Mouse (Mus musculus) left cerebral cortex, adult 11 months (tissue): ENCODE results near the gene Chd1l.

Source experiments
- DNase-seq: peaks from one replicate; pipeline ENCODE4 v3.0.0; 2022; ENCODE audit warnings: low spot score

The Chd1l gene

DNA sequence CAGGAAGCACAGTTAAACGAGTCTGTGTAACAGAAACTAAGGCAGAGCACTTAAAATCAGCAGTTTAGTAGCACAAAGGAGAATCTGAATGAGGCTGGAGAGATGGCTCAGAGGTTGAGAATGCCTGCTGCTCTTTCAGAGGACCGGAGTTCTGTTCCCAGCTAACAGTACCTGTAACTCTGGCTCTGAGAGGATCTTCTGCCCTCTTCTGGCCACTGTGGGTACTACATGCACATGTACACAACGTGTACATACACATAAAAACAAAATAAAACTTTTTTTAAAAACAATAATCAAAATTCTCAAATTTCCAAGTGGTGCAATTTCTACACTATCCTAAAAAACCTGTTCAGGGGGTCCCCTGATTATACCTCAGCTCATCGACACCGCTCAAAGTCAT, 85.2 kb downstream of the Chd1l start:
- no peak for DNase-seq

DNA sequence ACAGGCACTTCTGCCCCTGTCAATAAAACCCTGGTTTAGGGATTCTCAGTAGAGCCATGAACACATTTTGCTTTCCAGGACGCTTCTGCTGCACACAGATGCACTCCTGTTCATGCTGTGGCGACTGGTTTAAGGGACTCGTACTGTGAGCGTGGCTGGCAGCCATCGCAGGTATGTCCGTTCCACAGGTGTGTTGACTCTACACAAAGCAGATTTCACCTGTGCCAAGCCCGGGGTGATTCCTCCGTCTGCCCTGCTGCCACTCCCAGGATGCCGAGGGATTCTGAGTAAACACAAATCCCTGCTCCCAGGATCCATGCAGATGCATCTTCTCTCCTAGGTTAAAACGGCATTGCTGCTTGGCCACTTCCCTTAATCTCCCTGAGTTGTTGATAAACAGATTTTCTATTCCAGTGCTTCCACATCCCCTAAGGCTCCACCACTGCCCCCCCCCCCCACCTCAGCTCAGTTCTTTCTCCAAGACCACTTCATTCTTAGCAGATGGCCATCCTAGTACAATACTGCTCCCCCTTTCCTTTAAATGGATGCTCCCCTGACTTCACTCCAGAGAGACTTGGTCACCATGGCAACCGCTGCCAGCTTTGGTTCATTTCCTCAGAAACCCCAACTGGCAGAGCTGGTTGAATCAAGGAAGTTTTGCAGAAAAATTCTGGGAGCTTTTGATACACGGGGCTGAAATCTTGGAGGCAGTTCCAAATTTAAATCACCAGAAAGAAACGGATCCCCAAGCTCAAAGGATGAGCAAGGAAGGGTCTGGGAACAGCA, 87.9 kb downstream of the Chd1l start:
- peak; percentile 71 for DNase-seq

- DNase-seq = no peak
These were observed 90.1 kb downstream of the Chd1l start for GRCm38 (mm10) chr3:97519883-97520282.

- no peak for DNase-seq
These were observed 97.7 kb downstream of the Chd1l start for GRCm38 (mm10) chr3:97512296-97512695.
